Mouse (Mus musculus) kidney, postnatal 4 days (tissue): ENCODE measurements at regions not wholly inside any gene's neighbourhood (a gene's known extent, or its start where the extent isn't known, plus 50 kb on each side); places are given as distances from the start of the nearest gene placed in this dataset.
A peak's percentile ranks its signal among the peaks of the same experiment; 100 is the strongest.

Source experiments
- DNase-seq, 2 experiments: peaks; one replicate each; pipeline ENCODE4 v3.0.0; 2021; ENCODE audit warnings: mixed read lengths in 2 of 2

- DNase-seq = no peak
Observed at GRCm38 (mm10) chr1:154255971-154256370, 55.0 kb downstream of the Zfp648 start.

GRCm38 (mm10) chr1:154256811-154257210, 55.8 kb downstream of the Zfp648 start:
- no peak for DNase-seq

GRCm38 (mm10) chr1:154258511-154258910, 57.5 kb downstream of the Zfp648 start:
- no peak for DNase-seq

GRCm38 (mm10) chr1:154260393-154260792, 59.4 kb downstream of the Zfp648 start:
- DNase-seq = no peak

GRCm38 (mm10) chr1:154281438-154281837, 80.5 kb downstream of the Zfp648 start:
- DNase-seq = peak; percentile 63 to 68

- no peak for DNase-seq
Observed at GRCm38 (mm10) chr1:154286080-154286479, 85.1 kb downstream of the Zfp648 start.

GRCm38 (mm10) chr1:154292729-154293128, 91.7 kb downstream of the Zfp648 start:
- DNase-seq = no peak

GRCm38 (mm10) chr1:154296080-154296479, 95.1 kb downstream of the Zfp648 start:
- peak in 1 of 2 experiments; percentile 14 for DNase-seq

- DNase-seq = no peak
Observed at GRCm38 (mm10) chr1:154299866-154300265, 98.9 kb downstream of the Zfp648 start.

GRCm38 (mm10) chr1:154309650-154310049, 108.7 kb downstream of the Zfp648 start:
- peak; percentile 29 to 50 for DNase-seq
